Mouse (Mus musculus) ES-Bruce4 (cell line): ENCODE measurements at regions not wholly inside any gene's neighbourhood (a gene's known extent, or its start where the extent isn't known, plus 50 kb on each side); places are given as distances from the start of the nearest gene placed in this dataset.

ENCODE experiments used
- CTCF ChIP-seq: IDR thresholded peaks from one replicate; pipeline ENCODE4 v1.8.1; 2011; ENCODE audit warnings: low read depth, low read length
- POLR2A ChIP-seq: IDR thresholded peaks from one replicate; pipeline ENCODE4 v1.8.1; 2011; ENCODE audit warnings: low read length; ENCODE audit not compliant: insufficient read depth

DNA sequence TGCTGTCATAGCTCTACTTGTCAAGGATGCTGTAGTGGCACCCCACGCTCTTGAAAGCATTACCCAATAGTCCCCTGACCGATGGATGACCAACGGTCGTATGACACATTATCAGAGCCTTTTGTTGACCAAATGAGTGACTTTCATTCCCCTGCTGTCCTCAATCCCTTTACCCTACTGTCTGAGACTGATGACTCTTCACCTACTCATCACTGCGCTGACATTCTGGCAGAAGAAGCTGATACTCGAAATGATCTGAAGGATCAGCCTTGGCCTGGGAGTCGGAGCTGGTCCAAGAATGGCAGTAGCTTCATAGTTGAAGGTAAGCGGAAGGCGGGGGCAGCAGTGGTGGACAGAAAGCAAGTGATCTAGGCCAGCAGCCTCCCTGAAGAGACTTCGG lies 87.7 kb upstream of the Plcl2 start:
- no peak for TF ChIP-seq POLR2A
- no peak for TF ChIP-seq CTCF
